Mouse (Mus musculus): ENCODE results near the gene Olfr781. TPM values are rescaled to one million over a fixed set of nuclear protein-coding genes. Genes with fewer than 3 reads are reported as not detected.
"Not testable (repeated sequence)": the region's sequence is repeated elsewhere in the genome, so short reads cannot be mapped to it uniquely, and the experiment has no call there.

Gene Olfr781
- not detected in 2 replicates for polyA plus RNA-seq (2012; rRNA removed)

DNA sequence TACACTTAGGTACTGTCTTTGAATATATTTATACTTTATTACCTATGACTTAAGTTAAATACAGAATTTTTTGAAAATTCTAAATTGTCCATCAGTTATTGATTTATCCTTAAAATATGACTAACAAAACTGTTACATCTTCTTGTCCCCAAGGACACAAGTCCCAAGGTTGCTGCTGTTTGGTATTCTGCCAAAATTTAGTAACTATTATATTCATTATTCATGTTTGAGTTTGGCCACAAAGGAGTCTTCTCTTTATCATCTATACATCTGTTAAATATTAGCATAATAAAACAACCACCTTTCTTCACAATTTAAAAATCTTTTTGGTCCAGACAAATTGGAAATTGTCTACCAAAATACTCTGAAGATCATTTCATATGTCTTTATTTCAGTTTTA is at the start of gene Olfr781:
Gene Olfr781 (plus strand): TSS at position 301 of the 400 bp plus-strand sequence.
- TF ChIP-seq CTCF (IDR thresholded peaks at IDR 0.05; ENCODE audit: borderline replicate concordance, extremely low read depth, insufficient read depth, insufficient read length) (no peak), POLR2A (IDR thresholded peaks at IDR 0.05; ENCODE audit: borderline replicate concordance, extremely low read depth, insufficient read depth, insufficient read length, poor library complexity, severe bottlenecking) (no peak)
- no peak for DNase-seq (ENCODE audit: low read depth)

DNA sequence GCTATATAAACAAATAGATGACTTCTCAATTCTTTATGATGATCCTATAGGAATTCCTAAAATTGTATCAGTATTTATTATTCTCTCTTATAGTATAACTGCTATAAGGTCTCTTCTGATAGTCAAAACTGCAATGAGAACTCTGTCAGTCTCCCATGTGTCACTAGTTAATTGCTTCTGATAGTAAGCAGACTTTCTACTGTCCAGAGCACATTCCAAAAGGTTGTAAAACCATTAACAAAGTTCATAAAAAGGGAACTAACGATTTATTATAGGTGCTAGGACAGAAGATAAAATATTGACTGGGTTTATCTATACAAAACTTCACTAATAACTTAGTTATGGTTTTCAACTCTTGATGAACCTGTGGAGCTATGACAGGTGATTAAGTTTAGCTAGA is 15.7 kb upstream of the Olfr781 start:
- DNase-seq (ENCODE audit: low read depth): not testable (repeated sequence)

- DNase-seq (ENCODE audit: low read depth): not testable (repeated sequence)
These were observed 15.1 kb upstream of the Olfr781 start for GRCm38 (mm10) chr10:129313521-129313920.

- no peak for TF ChIP-seq CTCF (IDR thresholded peaks at IDR 0.05; ENCODE audit: borderline replicate concordance, extremely low read depth, insufficient read depth, insufficient read length)
- no peak for TF ChIP-seq POLR2A (IDR thresholded peaks at IDR 0.05; ENCODE audit: borderline replicate concordance, extremely low read depth, insufficient read depth, insufficient read length, poor library complexity, severe bottlenecking)
These were observed 10.8 kb upstream of the Olfr781 start, which contains the start of gene Olfr780 for GRCm38 (mm10) chr10:129317817-129318216. Gene Olfr780, plus strand, starts transcription at chr10:129318117.

DNA sequence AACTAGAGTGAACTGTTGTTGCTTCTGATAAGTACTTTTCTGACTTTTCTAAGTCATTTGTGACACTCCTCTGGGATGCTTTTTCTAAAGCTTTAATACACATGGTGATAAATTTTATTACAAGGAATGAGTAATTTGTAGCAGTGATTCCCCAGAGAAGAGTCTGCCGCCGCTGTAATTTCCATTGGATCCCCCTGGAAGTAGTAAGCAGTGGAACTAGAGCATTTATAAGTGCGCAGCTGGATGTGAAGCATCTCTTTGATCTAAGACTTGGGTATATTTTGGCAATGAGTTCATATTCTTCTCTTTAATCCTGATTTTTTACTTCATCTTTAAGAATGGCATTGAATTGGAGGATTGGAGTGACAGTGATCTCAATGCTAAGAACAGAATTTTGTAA is 19.9 kb downstream of the Olfr781 start, which contains the start of gene Olfr782:
Gene Olfr782 (plus strand): TSS at position 301 of the 400 bp plus-strand sequence.
- no peak for TF ChIP-seq POLR2A (IDR thresholded peaks at IDR 0.05; ENCODE audit: borderline replicate concordance, extremely low read depth, insufficient read depth, insufficient read length, poor library complexity, severe bottlenecking)
- TF ChIP-seq CTCF (IDR thresholded peaks at IDR 0.05; ENCODE audit: borderline replicate concordance, extremely low read depth, insufficient read depth, insufficient read length): no peak

More at GRCm38 (mm10) chr10:129317817-129318216, 10.8 kb upstream of the Olfr781 start, which contains the start of gene Olfr780:
- DNase-seq (ENCODE audit: low read depth): no peak

GRCm38 (mm10) chr10:129352475-129352874 is 23.8 kb downstream of the Olfr781 start:
- not testable (repeated sequence) for DNase-seq (ENCODE audit: low read depth)

More for the DNA sequence above, 19.9 kb downstream of the Olfr781 start, which contains the start of gene Olfr782:
- no peak for DNase-seq (ENCODE audit: low read depth)

DNA sequence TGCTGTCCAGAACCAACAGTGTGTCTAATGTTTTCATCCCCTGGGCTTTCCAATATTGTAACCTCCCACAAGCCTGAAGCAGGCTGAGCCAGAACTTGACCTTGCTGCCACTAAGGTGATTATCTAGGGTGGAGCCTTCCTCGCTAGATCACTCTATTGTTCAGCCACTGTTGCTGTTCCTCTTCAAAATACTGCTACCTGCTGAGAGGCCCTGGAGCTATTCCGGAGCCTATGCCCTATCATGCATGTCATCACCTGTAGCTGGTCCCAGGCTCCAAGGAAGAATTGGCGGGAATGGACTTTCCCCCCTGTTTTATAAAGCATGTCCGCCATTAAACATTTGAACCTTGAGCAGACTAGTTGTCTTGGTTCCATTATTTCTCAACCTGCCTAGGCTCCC is 27.8 kb downstream of the Olfr781 start:
- not testable (repeated sequence) for DNase-seq (ENCODE audit: low read depth)

DNA sequence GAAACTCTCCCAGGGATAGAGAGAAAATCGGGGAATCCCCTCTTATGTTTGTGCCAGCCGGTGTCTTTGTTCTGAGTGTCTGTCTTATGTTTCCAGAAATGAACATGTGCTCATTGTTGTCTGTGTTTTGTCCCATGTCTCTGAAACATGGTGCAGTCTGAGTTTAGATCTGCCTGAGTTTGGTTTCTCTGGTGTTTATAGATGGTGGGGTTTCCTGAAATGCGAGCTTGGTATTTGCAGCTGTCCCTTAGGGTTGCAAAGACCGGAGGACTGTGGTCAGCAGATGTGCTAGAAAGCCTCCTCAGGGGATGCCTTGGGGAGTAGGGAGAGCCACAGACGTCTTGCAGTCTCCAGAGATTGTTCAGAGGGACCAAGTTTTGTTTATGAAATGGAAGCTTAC is 28.7 kb downstream of the Olfr781 start:
- no peak for DNase-seq (ENCODE audit: low read depth)
- no peak for TF ChIP-seq CTCF (IDR thresholded peaks at IDR 0.05; ENCODE audit: borderline replicate concordance, extremely low read depth, insufficient read depth, insufficient read length)
- TF ChIP-seq POLR2A (IDR thresholded peaks at IDR 0.05; ENCODE audit: borderline replicate concordance, extremely low read depth, insufficient read depth, insufficient read length, poor library complexity, severe bottlenecking): no peak

GRCm38 (mm10) chr10:129374051-129374450 is 45.4 kb downstream of the Olfr781 start:
- not testable (repeated sequence) for DNase-seq (ENCODE audit: low read depth)

Other genes with a start within 250 kb of the Olfr781 start
- not detected in 2 replicates for gene Olfr767, start 245.9 kb upstream of the Olfr781 start, polyA plus RNA-seq (2012; rRNA removed)
- not detected in 2 replicates for gene Olfr768, start 229.5 kb upstream of the Olfr781 start, polyA plus RNA-seq (2012; rRNA removed)
- gene Olfr769, start 211.0 kb upstream of the Olfr781 start, polyA plus RNA-seq (2012; rRNA removed): not detected in 2 replicates
- gene Olfr770, start 189.9 kb upstream of the Olfr781 start, polyA plus RNA-seq (2012; rRNA removed): not detected in 2 replicates
- not detected in 2 replicates for gene Olfr771, start 164.1 kb upstream of the Olfr781 start, polyA plus RNA-seq (2012; rRNA removed)
- not detected in 2 replicates for gene Olfr772, start 150.9 kb upstream of the Olfr781 start, polyA plus RNA-seq (2012; rRNA removed)
- gene Olfr773, start 141.4 kb upstream of the Olfr781 start, polyA plus RNA-seq (2012; rRNA removed): not detected in 2 replicates
- not detected in 2 replicates for gene Olfr774, start 92.7 kb upstream of the Olfr781 start, polyA plus RNA-seq (2012; rRNA removed)
- gene Olfr775, start 80.4 kb upstream of the Olfr781 start, polyA plus RNA-seq (2012; rRNA removed): not detected in 2 replicates
- gene Olfr776, start 69.7 kb upstream of the Olfr781 start, polyA plus RNA-seq (2012; rRNA removed): not detected in 2 replicates
- gene Olfr777, start 57.4 kb upstream of the Olfr781 start, polyA plus RNA-seq (2012; rRNA removed): not detected in 2 replicates
- gene Olfr780, start 10.7 kb upstream of the Olfr781 start, polyA plus RNA-seq (2012; rRNA removed): not detected in 2 replicates
- not detected in 2 replicates for gene Olfr782, start 20.0 kb downstream of the Olfr781 start, polyA plus RNA-seq (2012; rRNA removed)
- gene Olfr784, start 55.2 kb downstream of the Olfr781 start, polyA plus RNA-seq (2012; rRNA removed): 0.08 and 0.16 TPM in 2 replicates
- gene Olfr785, start 76.6 kb downstream of the Olfr781 start, polyA plus RNA-seq (2012; rRNA removed): not detected in 2 replicates
- not detected in 2 replicates for gene Olfr786, start 98.5 kb downstream of the Olfr781 start, polyA plus RNA-seq (2012; rRNA removed)
- gene Olfr787, start 133.0 kb downstream of the Olfr781 start, polyA plus RNA-seq (2012; rRNA removed): not detected in 2 replicates
- gene Olfr788, start 142.1 kb downstream of the Olfr781 start, polyA plus RNA-seq (2012; rRNA removed): not detected in 2 replicates
- not detected in 2 replicates for gene Olfr789, start 155.9 kb downstream of the Olfr781 start, polyA plus RNA-seq (2012; rRNA removed)
- gene Olfr790, start 169.6 kb downstream of the Olfr781 start, polyA plus RNA-seq (2012; rRNA removed): not detected in 2 replicates
- not detected in 2 replicates for gene Olfr791, start 192.9 kb downstream of the Olfr781 start, polyA plus RNA-seq (2012; rRNA removed)
- gene Olfr792, start 210.3 kb downstream of the Olfr781 start, polyA plus RNA-seq (2012; rRNA removed): not detected in 2 replicates
- not detected in 2 replicates for gene Olfr794, start 238.8 kb downstream of the Olfr781 start, polyA plus RNA-seq (2012; rRNA removed)